Mouse (Mus musculus): ENCODE measurements around the gene Vmn2r5. TPM values are rescaled to one million over a fixed set of nuclear protein-coding genes. Genes with fewer than 3 reads are reported as not detected.
"Not testable (repeated sequence)": the region's sequence is repeated elsewhere in the genome, so short reads cannot be mapped to it uniquely, and the experiment has no call there.

Gene Vmn2r5
- not detected for total RNA-seq (2021)

DNA sequence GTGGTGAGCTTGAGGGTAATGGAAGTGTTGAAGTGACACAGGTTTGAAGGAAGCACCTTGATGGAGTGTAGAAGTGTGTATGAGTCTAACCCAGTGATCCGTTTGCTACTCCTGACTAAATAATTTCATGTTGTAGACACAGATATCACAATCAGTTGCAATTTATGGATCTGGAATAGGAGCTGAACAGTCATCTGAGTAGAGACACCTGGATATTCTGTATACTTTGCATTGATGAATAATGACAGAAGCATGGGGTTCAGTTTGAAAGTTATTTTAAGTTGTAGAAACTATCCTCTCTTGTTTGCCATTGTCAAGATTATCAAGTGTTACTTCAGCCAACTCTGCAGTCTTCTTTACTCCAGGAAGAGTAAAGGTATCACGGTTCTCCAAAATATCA is at the start of gene Vmn2r5:
Vmn2r5 (minus strand) TSS at position 101 of the 400 bp plus-strand sequence.
- DNase-seq (ENCODE audit: extremely low spot score in 1 of 2, low spot score in 1 of 2) = not testable (repeated sequence)

- not testable (repeated sequence) for DNase-seq (ENCODE audit: extremely low spot score in 1 of 2, low spot score in 1 of 2)
Measured at GRCm38 (mm10) chr3:64523585-64523984, 13.9 kb upstream of the Vmn2r5 start.

Other genes starting within 250 kb of the Vmn2r5 start
- gene Vmn2r3, start 220.1 kb downstream of the Vmn2r5 start, total RNA-seq (2021) = not detected
- not detected for gene Vmn2r4, start 94.5 kb downstream of the Vmn2r5 start, total RNA-seq (2021)
- under 1 TPM in 1 of 2 experiments, not detected in 1; 0.07 TPM for gene Vmn2r6, start 56.0 kb upstream of the Vmn2r5 start, total RNA-seq (2021)

Measured in layer of hippocampus, postnatal 25 days (tissue).